Mouse (Mus musculus) fibroblast of lung, adult 2 months (primary cell): ENCODE data around the gene Snw1.
"Not testable (repeated sequence)": the region's sequence is repeated elsewhere in the genome, so short reads cannot be mapped to it uniquely, and the experiment has no call there.

Source experiments
- DNase-seq: peaks from one replicate; pipeline ENCODE4 v3.0.0-alpha.2; 2011; ENCODE audit warnings: low read depth

Snw1 gene

GRCm38 (mm10) chr12:87471964-87472786 lies at the start of gene Snw1:
Gene Snw1 (minus strand): TSS chr12:87472274.
- peak; percentile 93 for DNase-seq

DNA sequence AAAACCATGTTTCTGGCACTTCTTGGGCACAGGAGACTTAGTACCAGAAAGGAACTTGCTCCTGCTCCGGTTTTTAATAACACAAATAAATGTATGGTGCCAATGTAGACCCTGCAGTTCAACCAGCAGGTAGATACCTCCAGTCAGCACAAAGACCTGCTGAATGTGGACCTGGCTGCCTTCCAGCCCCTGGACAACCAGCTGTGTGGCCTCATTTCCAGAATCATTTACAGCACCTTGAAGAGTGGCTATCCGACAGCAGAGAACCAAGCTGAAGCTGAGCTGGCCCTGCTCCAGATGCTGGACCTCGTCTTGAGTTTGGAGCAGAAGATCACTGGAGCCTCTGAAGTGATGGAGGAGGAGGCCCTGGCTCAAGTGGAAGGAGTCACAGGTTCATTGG lies 47.5 kb upstream of the Snw1 start:
- not testable (repeated sequence) for DNase-seq

GRCm38 (mm10) chr12:87514016-87514415 lies 41.9 kb upstream of the Snw1 start, which contains the start of gene Gm8300:
Gene Gm8300 (plus strand): TSS chr12:87514316.
- DNase-seq: not testable (repeated sequence)

DNA sequence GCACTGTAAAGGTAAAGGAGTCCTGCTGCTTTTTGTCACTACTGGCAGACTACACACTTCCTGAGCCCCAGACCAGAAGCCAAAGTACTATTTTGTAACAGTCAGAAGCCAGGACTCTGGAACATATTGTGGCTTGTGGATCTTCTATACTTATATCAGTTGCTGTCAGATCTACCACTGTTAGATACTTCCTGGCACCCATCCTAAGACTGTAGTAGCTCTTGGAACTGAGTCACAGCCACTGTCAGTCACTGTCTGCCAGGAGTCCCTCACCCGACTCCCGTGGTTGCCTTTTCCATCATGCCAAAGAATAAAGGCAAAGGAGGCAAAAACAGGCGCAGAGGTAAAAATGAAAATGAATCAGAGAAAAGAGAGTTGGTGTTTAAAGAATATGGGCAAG lies 22.3 kb upstream of the Snw1 start, which contains the start of gene Gm5788:
Gene Gm5788 (plus strand): TSS at position 301 of the 400 bp plus-strand sequence.
- DNase-seq: not testable (repeated sequence)

DNA sequence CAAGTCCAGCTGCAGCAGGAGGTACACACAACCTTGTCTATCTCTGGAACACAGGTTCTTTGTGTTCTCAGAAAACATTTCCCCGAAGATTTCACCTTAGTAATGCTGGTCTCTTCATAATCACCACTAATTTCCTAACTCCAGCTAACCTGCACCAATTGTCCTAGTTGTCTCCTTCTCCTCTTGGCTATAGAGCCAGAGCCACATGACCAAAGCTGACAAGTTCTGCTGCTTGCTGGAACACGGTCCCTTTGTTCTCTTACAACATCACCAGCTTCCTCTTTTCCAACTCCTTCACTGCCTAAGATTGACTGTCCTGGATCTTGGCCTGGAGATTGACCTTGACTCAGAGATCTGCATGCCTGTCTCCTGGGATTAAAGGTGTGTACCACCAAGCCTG lies 16.6 kb upstream of the Snw1 start:
- DNase-seq: not testable (repeated sequence)

DNA sequence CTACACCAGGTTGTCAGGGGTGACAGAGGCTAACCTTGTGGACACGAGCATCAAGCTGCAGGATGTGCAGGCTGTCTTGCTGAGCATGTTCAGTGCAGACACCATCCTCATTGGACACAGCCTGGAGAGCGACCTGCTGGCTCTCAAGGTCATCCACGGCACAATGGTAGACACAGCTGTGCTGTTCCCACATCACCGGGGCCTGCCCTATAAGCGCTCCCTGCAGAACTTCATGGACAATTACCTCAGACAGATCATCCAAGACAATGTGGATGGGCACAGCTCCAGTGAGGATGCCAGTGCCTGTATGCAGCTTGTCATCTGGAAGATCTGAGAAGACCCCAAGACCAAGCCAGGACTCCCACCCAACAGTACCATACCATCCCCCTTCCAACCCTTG lies 10.4 kb upstream of the Snw1 start:
- not testable (repeated sequence) for DNase-seq

DNA sequence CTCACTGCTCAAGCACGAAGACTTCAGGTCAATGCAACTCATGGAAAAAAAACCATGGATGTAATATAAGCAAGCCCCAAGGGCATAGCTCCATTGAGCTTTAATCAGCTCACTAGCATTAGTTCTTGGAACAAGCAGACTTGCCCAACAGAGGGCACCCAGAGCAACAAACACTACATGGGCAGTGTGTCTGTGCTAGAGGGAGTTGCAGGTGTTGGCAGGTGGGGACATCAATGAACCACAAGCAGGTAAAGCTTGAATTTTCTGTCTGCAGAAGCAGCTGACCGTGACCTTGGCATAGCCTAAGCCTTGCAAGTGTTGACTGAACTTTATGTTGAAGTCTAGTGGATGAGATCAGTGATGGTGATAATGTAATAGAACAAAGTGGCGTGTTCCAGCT lies 2.7 kb upstream of the Snw1 start:
- no peak for DNase-seq

- no peak for DNase-seq
Observed at GRCm38 (mm10) chr12:87471421-87471963, 582 bp downstream of the Snw1 start.

GRCm38 (mm10) chr12:87470263-87471136 lies 1.6 kb downstream of the Snw1 start:
- no peak for DNase-seq

- DNase-seq: no peak
Observed at GRCm38 (mm10) chr12:87464678-87465297, 7.3 kb downstream of the Snw1 start.

DNA sequence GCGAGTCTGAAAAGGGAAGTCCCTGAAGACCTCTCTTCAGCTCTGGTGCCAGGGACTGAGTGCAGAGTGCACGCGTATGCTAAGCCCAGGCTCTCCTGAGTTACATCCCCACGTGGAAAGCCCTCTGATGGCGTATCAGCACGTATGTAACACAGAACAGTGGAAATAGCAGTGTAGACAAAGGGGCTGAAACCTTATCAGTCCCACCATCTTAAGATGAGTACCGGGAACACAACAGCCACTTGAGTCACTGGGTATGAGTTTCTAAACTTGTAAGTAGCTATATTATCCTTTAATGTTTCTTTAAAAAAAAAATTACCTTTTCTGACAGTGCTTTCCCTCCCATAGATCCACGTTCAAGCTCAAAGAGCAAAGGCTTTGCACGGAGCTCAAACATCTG lies 22.6 kb downstream of the Snw1 start:
- DNase-seq: no peak

DNA sequence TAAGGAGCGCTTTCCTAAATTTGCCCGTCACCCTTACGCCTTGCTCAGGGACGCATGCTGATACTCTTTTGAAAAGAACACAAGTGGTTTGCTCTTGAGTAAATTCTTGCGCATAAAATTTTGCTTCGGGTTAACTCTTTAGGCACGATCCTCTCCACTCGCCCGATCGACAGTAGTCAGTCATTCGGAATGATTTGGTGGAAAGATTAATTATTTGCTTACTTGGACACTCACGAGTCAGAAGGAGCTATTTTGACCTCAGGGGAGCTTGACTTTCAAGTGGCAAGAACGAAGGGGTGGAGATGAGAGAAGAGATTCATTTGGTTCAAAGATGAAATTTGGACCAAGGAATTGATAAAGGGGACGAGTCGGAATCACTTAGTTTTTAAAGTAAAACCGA lies 27.9 kb downstream of the Snw1 start:
- DNase-seq: no peak

DNA sequence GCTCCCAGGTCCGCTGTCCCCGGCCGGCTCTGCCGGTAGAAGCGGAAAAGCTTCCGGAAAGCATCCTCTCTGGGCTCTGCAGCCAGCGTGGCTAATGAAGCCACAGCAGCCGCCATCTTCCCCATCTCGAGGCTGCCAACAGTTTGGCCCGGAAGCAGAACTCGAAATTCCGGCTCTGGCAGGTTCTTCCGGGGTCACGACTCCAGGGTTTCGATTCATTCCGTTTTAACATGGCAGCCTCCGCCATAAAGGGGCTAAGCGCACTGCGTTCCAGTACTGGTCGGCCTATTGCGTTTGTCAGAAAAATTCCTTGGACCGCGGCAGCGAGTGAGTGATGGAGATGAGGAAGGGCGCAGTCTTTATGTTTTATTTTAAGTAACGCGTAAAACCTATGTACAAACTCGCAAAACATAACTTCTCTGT lies 28.4 kb downstream of the Snw1 start, which contains the start of the genes Slirp and Alkbh1:
Gene Slirp (plus strand): TSS at position 197 of the 423 bp plus-strand sequence.
Gene Alkbh1 (minus strand): TSS at position 318 of the 423 bp plus-strand sequence.
- DNase-seq: peak; percentile 70

DNA sequence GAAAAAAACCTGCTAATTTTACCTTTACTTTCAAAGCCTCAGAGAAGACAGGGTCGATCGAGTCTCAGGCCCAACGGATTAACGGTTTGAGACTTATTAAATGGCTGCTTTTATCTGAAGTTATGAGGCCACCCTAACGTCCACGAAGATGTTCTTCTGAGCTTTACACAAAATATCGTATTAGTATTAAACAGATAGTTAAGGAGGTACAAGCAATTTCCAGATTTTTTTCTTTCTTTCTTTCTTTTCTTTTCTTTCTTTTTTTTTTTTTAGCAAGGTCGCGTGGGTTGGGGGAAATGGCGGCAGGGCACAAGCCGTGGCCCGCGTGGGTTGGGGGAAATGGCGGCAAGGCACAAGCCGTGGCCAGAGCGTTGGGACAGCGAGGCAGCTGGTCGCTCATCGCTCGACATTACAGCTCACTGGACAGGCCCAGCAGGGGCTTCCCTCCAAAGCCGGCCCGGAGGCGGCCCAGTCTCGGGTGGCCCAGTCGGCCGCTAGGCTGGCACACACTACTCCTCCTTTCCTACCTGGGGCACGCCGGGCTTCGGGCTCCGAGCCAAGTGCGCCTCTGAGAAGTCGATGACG lies 28.9 kb downstream of the Snw1 start:
- no peak for DNase-seq

DNA sequence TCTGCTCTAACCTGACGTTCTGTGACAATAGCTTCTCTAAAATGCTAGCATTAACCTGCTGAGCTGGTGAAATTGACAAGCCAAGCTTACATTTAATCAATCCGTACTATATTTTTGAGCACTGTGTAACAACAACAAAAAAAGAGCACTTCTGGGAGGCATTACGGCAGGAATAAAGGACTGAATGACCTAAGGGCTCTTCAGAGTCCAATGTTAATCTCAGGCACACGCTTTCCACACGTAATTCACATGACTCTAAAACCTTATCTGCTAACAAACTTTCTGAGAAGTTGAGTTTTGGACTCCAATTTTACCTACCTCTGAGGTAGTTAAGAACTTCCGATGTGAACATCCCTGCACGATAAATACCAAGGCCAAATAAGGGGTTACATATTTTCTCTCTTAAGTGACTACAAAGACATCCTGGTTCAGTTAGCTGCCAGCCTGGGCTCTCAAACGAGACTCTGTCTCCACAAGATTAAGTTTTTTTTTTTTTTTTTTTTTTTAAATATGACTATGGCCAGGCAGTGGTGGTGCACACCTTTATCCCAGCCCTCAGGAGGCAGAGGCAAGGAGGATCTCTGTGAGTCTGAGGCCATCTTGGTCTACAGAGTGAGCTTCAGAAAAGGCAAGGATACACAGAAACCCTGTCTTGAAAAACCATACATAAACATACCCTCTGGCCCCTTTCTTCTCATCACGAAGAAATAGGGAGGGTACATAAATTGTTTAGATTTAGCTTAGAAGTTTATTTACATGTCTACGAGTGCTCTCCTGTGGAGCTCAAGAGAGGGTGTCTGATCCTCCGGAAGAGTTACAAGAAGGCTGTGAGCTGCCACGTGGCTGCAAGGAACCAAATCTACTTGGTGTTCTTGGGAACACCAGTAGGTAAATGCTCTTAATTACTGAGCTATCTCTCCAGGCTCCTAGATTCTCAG lies 29.6 kb downstream of the Snw1 start:
- no peak for DNase-seq

- DNase-seq: no peak
Observed at GRCm38 (mm10) chr12:87428885-87429284, 43.2 kb downstream of the Snw1 start.

DNA sequence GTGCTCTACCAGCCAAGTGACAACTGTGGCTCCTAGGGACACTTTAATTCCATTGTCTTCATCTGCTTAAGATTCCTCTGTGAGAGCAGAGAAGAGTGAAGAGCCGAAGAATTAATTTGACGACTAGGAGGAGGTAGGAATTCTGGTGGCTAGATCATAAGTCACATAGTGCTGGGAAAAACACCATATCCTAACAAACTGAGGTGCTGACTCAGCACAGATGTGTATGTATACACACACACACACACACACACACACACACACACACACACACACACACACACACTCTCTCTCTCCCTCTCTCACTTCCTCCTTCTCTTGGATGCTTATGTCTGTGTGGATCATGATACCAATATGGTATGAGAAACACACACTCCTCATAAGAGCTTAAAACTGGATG lies 43.8 kb downstream of the Snw1 start:
- DNase-seq: no peak

GRCm38 (mm10) chr12:87426354-87427031 lies 45.6 kb downstream of the Snw1 start:
- no peak for DNase-seq

- no peak for DNase-seq
Observed at GRCm38 (mm10) chr12:87424516-87424915, 47.6 kb downstream of the Snw1 start.

DNA sequence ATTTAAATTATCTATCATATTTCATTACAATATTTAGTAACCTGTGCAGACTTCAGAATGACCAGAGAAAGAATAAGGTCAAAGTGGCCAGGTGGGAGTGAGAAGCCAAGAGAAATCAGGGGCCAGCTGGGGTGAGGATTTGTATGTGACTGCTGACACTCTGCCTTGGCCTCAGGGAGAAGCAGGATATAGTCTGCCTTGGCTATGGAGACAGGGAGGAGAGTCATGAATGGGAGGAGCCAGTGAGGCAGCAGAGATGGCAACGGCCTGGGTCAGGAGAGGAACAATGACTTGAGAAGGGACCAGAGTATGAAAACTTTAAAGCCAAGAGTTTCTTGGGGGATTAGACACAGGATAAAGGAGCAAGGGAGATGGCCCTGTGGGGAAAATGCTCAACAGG lies 48.4 kb downstream of the Snw1 start:
- no peak for DNase-seq
